Mouse (Mus musculus): ENCODE measurements around the gene Zfp84. TPM values are rescaled to one million over a fixed set of nuclear protein-coding genes. Genes with fewer than 3 reads are reported as not detected.

Gene Zfp84
- total RNA-seq, 1 experiment, result 6.2 TPM

- Histone ChIP-seq H3K9me3 (ENCODE audit: control insufficient read depth, insufficient read depth, low read depth, low read length) (no peaks in the 10 kb centered on the region), H3K36me3 (ENCODE audit: control insufficient read depth, insufficient read depth, low read length, poor library complexity, severe bottlenecking) (no peaks in the 10 kb centered on the region; the same call in 1 of the 2 replicates), H3K4me1 (ENCODE audit: control insufficient read depth in 2 of 2, insufficient read depth in 2 of 2, low read length in 2 of 2, poor library complexity in 1 of 2) (no peaks in the 10 kb centered on the region), H3K4me3 (ENCODE audit: insufficient read depth in 1 of 2, low read depth in 1 of 2, low read length in 2 of 2, poor library complexity in 1 of 2, severe bottlenecking in 1 of 2) (no peak overlapping the region), H3K9ac (ENCODE audit: insufficient read depth, low read depth, low read length, poor library complexity, severe bottlenecking) (no peak overlapping the region), H3K27ac (ENCODE audit: insufficient read depth, low read depth, low read length, poor library complexity, severe bottlenecking) (no peak overlapping the region)
- in situ Hi-C loops (cut with MboI; ENCODE audit: low sequenced_read_pairs in 2 of 2, unreplicated experiment in 2 of 2), result no loop called here
- no peak for DNase-seq (ENCODE audit: low read depth, low spot score)
- TF ChIP-seq HCFC1 (IDR thresholded peaks at IDR 0.05; ENCODE audit: borderline replicate concordance, insufficient read depth, low read length) (no peak), CHD2 (IDR thresholded peaks at IDR 0.05; ENCODE audit: low read depth, low read length) (no peak), ZNF384 (IDR thresholded peaks at IDR 0.05; ENCODE audit: low read depth, low read length) (no peak), ZC3H11A (IDR thresholded peaks at IDR 0.05; ENCODE audit: borderline replicate concordance, low read depth, low read length) (no peak), MAFK (IDR thresholded peaks at IDR 0.05; ENCODE audit: insufficient read depth, low read depth, low read length) (no peak)
Observed at GRCm38 (mm10) chr7:29742258-29742657, 26.1 kb upstream of the Zfp84 start.

GRCm38 (mm10) chr7:29760476-29760875, 7.9 kb upstream of the Zfp84 start:
- Histone ChIP-seq H3K27ac (ENCODE audit: insufficient read depth, low read depth, low read length, poor library complexity, severe bottlenecking) (no peak overlapping the region), H3K4me3 (ENCODE audit: insufficient read depth in 1 of 2, low read depth in 1 of 2, low read length in 2 of 2, poor library complexity in 1 of 2, severe bottlenecking in 1 of 2) (no peak overlapping the region), H3K9ac (ENCODE audit: insufficient read depth, low read depth, low read length, poor library complexity, severe bottlenecking) (no peak overlapping the region), H3K9me3 (ENCODE audit: control insufficient read depth, insufficient read depth, low read depth, low read length) (no peaks in the 10 kb centered on the region; the same call in 1 of the 2 replicates), H3K4me1 (ENCODE audit: control insufficient read depth in 2 of 2, insufficient read depth in 2 of 2, low read length in 2 of 2, poor library complexity in 1 of 2) (no peaks in the 10 kb centered on the region), H3K36me3 (ENCODE audit: control insufficient read depth, insufficient read depth, low read length, poor library complexity, severe bottlenecking) (no peaks in the 10 kb centered on the region)
- TF ChIP-seq CHD2 (IDR thresholded peaks at IDR 0.05; ENCODE audit: low read depth, low read length) (no peak), HCFC1 (IDR thresholded peaks at IDR 0.05; ENCODE audit: borderline replicate concordance, insufficient read depth, low read length) (no peak), MAFK (IDR thresholded peaks at IDR 0.05; ENCODE audit: insufficient read depth, low read depth, low read length) (no peak), ZC3H11A (IDR thresholded peaks at IDR 0.05; ENCODE audit: borderline replicate concordance, low read depth, low read length) (no peak), ZNF384 (IDR thresholded peaks at IDR 0.05; ENCODE audit: low read depth, low read length) (no peak)
- DNase-seq (ENCODE audit: low read depth, low spot score), result no peak
- in situ Hi-C loops (cut with MboI; ENCODE audit: low sequenced_read_pairs in 2 of 2, unreplicated experiment in 2 of 2), result no loop called here

GRCm38 (mm10) chr7:29764702-29765101, 3.6 kb upstream of the Zfp84 start:
- H3K4me1 ChIP-seq (ENCODE audit: control insufficient read depth in 2 of 2, insufficient read depth in 2 of 2, low read length in 2 of 2, poor library complexity in 1 of 2), result peaks cover 1 to 9% of the 10 kb centered on the region in 2 experiments; a peak in 2 of 4 replicates
- no peak overlapping the region for H3K4me3 ChIP-seq (ENCODE audit: insufficient read depth in 1 of 2, low read depth in 1 of 2, low read length in 2 of 2, poor library complexity in 1 of 2, severe bottlenecking in 1 of 2)
- no peak overlapping the region for H3K27ac ChIP-seq (ENCODE audit: insufficient read depth, low read depth, low read length, poor library complexity, severe bottlenecking)
- peak; percentile 40; the same call in 1 of the 2 replicates for TF ChIP-seq HCFC1 (IDR thresholded peaks at IDR 0.05; ENCODE audit: borderline replicate concordance, insufficient read depth, low read length)
- no peak for TF ChIP-seq MAFK (IDR thresholded peaks at IDR 0.05; ENCODE audit: insufficient read depth, low read depth, low read length)
- in situ Hi-C loops (cut with MboI; ENCODE audit: low sequenced_read_pairs in 2 of 2, unreplicated experiment in 2 of 2), result no loop called here
- H3K9ac ChIP-seq (ENCODE audit: insufficient read depth, low read depth, low read length, poor library complexity, severe bottlenecking), result no peak overlapping the region
- H3K36me3 ChIP-seq (ENCODE audit: control insufficient read depth, insufficient read depth, low read length, poor library complexity, severe bottlenecking), result no peaks in the 10 kb centered on the region
- H3K9me3 ChIP-seq (ENCODE audit: control insufficient read depth, insufficient read depth, low read depth, low read length), result no peaks in the 10 kb centered on the region
- DNase-seq (ENCODE audit: low read depth, low spot score), result no peak

GRCm38 (mm10) chr7:29767058-29767686, 1.2 kb upstream of the Zfp84 start:
- Histone ChIP-seq H3K4me1 (ENCODE audit: control insufficient read depth in 2 of 2, insufficient read depth in 2 of 2, low read length in 2 of 2, poor library complexity in 1 of 2) (peaks cover 1 to 9% of the 10 kb centered on the region in 2 experiments; a peak in 2 of 4 replicates), H3K9me3 (ENCODE audit: control insufficient read depth, insufficient read depth, low read depth, low read length) (no peaks in the 10 kb centered on the region), H3K36me3 (ENCODE audit: control insufficient read depth, insufficient read depth, low read length, poor library complexity, severe bottlenecking) (no peaks in the 10 kb centered on the region), H3K4me3 (ENCODE audit: insufficient read depth in 1 of 2, low read depth in 1 of 2, low read length in 2 of 2, poor library complexity in 1 of 2, severe bottlenecking in 1 of 2) (peak overlapping the region; percentile 41 to 85), H3K27ac (ENCODE audit: insufficient read depth, low read depth, low read length, poor library complexity, severe bottlenecking) (no peak overlapping the region), H3K9ac (ENCODE audit: insufficient read depth, low read depth, low read length, poor library complexity, severe bottlenecking) (peak overlapping the region; percentile 55; the same call in 1 of the 2 replicates)
- TF ChIP-seq HCFC1 (IDR thresholded peaks at IDR 0.05; ENCODE audit: borderline replicate concordance, insufficient read depth, low read length), result peak; percentile 93
- TF ChIP-seq ZNF384 (IDR thresholded peaks at IDR 0.05; ENCODE audit: low read depth, low read length), result no peak
- TF ChIP-seq CHD2 (IDR thresholded peaks at IDR 0.05; ENCODE audit: low read depth, low read length), result no peak
- no peak for DNase-seq (ENCODE audit: low read depth, low spot score)
- in situ Hi-C loops (cut with MboI; ENCODE audit: low sequenced_read_pairs in 2 of 2, unreplicated experiment in 2 of 2), result no loop called here

GRCm38 (mm10) chr7:29768980-29769379, 628 bp downstream of the Zfp84 start:
- Histone ChIP-seq H3K4me3 (ENCODE audit: insufficient read depth in 1 of 2, low read depth in 1 of 2, low read length in 2 of 2, poor library complexity in 1 of 2, severe bottlenecking in 1 of 2) (peak overlapping the region; percentile 85 to 92), H3K9ac (ENCODE audit: insufficient read depth, low read depth, low read length, poor library complexity, severe bottlenecking) (peak overlapping the region; percentile 82), H3K27ac (ENCODE audit: insufficient read depth, low read depth, low read length, poor library complexity, severe bottlenecking) (no peak overlapping the region), H3K4me1 (ENCODE audit: control insufficient read depth in 2 of 2, insufficient read depth in 2 of 2, low read length in 2 of 2, poor library complexity in 1 of 2) (peaks cover 1 to 9% of the 10 kb centered on the region in 2 experiments; a peak in 2 of 4 replicates), H3K9me3 (ENCODE audit: control insufficient read depth, insufficient read depth, low read depth, low read length) (no peaks in the 10 kb centered on the region), H3K36me3 (ENCODE audit: control insufficient read depth, insufficient read depth, low read length, poor library complexity, severe bottlenecking) (peaks cover 2% of the 10 kb centered on the region; the same call in 1 of the 2 replicates)
- DNase-seq (ENCODE audit: low read depth, low spot score), result no peak
- in situ Hi-C loops (cut with MboI; ENCODE audit: low sequenced_read_pairs in 2 of 2, unreplicated experiment in 2 of 2), result no loop called here
- no peak for TF ChIP-seq ZNF384 (IDR thresholded peaks at IDR 0.05; ENCODE audit: low read depth, low read length)
- no peak for TF ChIP-seq ZC3H11A (IDR thresholded peaks at IDR 0.05; ENCODE audit: borderline replicate concordance, low read depth, low read length)
- TF ChIP-seq MAFK (IDR thresholded peaks at IDR 0.05; ENCODE audit: insufficient read depth, low read depth, low read length), result no peak
- TF ChIP-seq CHD2 (IDR thresholded peaks at IDR 0.05; ENCODE audit: low read depth, low read length), result no peak
- TF ChIP-seq HCFC1 (IDR thresholded peaks at IDR 0.05; ENCODE audit: borderline replicate concordance, insufficient read depth, low read length), result no peak

Data from ES-E14 (cell line).